Mouse (Mus musculus) ovary, postnatal 14 days (tissue): ENCODE results near the gene Pgf.

Experiments used
- DNase-seq: peaks from one replicate; pipeline ENCODE4 v3.0.0; 2022; ENCODE audit warnings: low spot score

The Pgf gene

DNA sequence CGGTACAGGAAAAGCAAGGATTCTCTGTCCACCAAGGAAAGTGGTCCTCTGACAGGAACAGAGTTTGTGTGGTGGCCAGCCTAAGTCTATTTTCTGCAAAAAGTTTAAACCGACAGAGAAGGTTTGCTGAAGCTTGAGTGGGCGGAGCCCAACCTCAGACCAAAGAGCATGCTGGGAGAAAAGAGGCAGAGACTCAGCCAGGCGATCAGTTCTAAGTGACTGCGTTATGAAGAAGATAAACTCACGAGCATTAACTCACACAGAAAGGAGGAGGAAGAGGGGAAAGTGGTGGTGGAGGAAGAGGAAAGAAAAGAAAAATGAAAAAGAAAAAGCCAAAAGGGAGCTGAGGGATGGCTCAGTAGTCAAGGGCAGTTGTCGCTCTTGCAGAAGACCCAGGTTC, 12.7 kb upstream of the Pgf start:
- DNase-seq: no peak

DNA sequence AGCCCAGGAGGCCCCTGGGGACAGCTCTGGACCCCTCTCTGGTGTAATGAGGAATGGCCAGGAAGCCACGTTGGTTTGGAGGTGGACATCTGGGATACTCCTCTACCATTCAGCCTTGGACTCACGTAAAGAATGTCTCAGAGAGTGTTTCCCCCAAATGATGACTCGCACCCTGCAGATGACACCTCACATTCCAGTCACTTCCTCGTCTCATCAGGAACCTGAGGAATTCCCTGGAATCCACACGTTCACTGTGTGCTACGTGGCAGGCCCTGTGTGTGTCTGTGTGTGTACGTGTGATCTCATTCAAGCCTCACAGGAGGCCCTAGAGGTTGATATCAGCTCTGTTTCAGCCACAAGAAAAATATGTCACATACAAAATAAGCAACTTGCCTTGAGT, 8.8 kb upstream of the Pgf start:
- no peak for DNase-seq

DNA sequence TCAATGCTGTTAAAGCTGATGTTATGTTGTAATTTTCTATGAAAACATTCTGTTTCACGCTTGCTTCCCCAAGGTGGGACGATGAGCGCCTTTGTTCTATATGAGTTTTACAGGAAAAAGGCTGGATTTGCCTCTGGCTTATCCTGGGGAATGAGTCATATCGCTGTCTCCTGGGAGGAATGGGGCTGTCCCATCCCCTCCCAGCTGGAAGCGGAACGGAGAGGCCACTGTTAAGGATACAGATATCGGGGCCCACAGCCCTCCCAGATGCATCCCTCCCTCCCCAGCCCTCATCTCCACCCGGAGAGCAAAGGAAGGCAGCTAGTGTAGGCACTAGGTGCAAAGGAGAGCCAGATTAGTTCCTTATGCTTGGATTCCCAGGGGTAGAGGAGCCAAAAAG, 8.2 kb upstream of the Pgf start:
- DNase-seq: no peak

DNA sequence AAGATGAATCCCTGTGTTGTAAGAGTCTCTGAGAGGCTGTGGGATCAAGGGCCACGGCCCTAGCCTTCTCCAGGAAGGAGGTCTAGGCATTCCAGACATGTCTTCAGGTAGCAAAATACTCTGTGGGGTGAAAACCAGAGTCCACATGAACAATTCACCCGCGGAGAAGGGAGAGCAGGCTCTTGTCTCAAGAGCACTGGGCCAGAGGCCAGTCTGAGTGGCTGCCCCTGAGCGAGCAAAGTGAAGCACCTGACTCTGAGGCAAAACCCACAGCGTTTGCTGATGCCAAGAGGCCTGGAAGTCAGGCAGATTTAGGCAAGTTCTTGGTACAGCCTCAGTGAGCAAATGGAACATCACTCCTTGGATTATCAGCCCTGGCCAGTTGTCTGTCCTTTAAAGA, 6.5 kb upstream of the Pgf start:
- DNase-seq: no peak

GRCm38 (mm10) chr12:85182898-85183297, 5.3 kb upstream of the Pgf start:
- no peak for DNase-seq

DNA sequence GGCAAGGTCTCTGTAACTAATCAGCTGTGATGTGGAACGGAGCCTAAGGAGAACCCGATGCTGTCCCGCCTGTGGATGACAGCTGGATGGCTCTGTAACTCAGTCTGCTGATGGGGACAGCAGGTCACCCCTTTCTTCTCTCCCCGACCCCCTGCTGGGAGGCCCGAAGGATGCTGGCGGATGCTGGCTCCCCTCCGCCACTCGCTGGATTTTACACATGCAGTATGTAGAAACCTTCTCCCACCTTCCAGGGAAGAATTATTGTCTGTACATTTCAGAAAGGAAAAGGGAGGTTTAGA, 4.7 kb upstream of the Pgf start:
- no peak for DNase-seq

DNA sequence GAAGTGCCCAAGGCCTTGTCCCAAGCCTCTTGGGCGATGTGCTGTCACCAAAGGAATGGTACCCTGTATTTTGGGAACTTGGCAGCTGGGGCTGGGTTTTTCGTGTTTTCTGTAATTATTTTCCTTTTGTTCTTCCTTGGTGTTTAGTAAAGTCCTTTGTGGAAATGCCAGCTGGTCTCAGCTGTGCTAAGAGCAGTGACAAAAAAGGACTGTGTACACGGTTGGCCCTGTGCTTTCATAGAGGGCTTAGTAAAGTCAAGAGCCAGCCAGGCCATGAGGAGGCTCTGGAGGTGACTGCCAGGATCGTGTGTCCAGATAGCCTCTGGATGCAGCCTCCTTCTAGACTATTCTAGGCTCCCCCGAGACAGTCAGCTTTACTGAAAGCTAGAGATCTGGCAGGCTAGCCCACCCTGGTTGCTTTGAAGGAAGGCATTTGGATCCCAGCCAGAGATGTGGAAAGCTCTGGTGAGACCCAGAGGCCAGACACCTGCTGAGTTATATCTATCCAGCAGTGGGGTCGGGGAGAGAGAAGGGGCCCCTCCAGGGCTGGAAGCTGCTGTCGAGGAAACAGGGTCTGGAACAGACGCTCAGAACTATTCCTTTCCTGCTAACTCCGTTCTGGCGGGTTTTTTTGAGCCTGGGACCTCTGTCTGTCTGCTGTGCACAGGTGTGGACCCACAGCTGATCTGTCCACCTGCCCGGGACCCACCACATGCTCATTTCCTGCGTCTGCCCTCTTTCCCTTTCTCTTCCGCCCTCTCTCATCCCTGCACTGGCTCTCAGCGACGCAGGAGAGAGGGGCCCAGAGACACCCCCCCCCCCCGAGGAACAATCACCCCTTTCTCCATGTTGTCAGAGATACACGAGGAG, 4.1 kb upstream of the Pgf start:
- DNase-seq: no peak

- DNase-seq: no peak
These were observed 704 bp upstream of the Pgf start for GRCm38 (mm10) chr12:85178294-85178693.

- no peak for DNase-seq
These were observed 605 bp downstream of the Pgf start for GRCm38 (mm10) chr12:85176846-85177523.

- DNase-seq: no peak
These were observed 1.4 kb downstream of the Pgf start for GRCm38 (mm10) chr12:85175926-85176845.

DNA sequence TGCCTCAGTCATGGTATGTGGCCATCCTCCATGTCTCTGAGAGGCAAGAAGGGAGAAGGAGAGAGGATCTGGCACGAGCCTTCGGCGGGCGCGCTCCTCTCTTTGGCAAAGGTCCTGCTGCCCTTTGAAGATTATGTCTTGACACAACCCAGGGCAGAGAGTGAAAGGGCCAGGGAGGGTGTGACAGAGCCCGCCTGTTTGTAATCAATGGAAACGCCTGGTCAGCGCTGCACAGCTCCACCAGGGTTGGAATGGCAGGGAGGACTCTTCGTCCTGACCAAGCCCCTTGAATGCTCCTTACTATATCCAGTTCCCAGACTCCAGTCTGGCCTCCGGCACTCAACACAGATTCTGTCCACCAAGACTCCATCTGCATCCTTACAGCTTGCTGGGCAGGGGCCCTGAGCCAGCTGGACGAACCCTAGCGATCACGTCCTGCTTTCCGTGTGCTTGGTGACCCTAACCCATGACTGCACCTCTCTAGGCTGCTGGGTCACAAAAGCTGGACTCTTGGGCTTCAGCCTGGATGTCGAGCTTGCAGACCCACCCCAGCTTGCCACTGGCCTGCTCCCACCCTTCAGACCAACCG, 2.4 kb downstream of the Pgf start:
- no peak for DNase-seq

- DNase-seq: no peak
These were observed 3.6 kb downstream of the Pgf start for GRCm38 (mm10) chr12:85174016-85174415.

DNA sequence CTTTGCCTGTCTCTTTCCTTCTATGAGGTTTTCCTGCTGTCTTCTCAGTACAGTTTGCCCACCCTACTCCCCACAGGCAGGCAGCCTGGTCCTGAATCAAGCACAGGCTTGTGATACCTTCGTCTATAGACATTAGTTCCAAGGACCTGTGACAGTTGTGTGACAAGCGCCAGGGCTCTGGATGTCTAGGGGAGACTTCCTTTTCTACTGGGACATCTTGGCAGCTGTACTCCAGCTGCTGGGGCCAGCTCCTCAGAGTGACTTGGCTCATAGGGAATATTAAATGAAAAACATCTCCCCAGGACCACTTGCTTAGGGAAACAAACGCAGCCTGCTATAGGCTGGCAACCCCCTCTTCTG, 6.7 kb downstream of the Pgf start:
- DNase-seq: no peak

GRCm38 (mm10) chr12:85170284-85170947, 7.2 kb downstream of the Pgf start:
- DNase-seq: no peak

DNA sequence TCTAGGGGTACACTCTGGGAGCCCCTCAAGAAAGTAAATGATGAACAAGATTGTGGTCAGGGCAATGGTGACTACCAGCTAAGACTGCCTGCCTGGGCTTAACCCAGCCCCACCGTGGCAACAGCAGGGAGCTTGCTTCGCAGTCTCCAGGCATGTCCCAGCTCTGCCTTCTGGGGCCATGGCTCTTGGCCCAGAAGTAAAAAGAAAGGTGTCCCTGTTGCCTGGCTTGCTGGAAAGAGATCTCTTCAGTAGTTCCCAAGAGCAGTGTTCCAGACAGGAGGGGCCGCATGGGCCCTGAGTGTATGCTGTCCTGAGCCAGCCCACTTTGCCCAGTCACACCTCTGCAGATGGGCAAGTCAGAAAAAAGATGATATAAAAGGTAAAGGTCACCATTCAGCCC, 7.7 kb downstream of the Pgf start:
- no peak for DNase-seq

GRCm38 (mm10) chr12:85169117-85169858, 8.3 kb downstream of the Pgf start:
- peak; percentile 82 for DNase-seq

GRCm38 (mm10) chr12:85166631-85167030, 11.0 kb downstream of the Pgf start:
- no peak for DNase-seq

GRCm38 (mm10) chr12:85164996-85165395, 12.6 kb downstream of the Pgf start:
- DNase-seq: no peak

DNA sequence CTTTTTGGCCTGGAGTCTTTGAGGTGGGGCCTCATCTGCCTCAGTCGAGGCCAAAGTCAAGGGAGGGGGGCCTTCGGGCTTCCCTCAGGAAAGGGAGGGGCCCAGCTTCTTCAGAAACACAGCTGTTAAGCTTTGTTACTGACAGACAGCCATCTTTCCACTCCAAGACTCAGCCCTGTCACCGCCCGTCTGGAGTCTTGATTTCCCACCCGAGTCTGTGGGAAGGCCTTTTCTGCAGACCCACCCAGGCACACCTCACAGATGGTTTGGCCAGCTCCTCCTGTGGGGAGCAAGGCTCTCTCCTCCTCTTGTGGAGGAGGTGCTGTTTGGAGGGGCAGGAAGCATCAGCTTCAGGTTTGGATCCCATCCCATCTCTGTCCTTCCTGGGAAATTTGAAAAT, 18.0 kb downstream of the Pgf start:
- DNase-seq: no peak

DNA sequence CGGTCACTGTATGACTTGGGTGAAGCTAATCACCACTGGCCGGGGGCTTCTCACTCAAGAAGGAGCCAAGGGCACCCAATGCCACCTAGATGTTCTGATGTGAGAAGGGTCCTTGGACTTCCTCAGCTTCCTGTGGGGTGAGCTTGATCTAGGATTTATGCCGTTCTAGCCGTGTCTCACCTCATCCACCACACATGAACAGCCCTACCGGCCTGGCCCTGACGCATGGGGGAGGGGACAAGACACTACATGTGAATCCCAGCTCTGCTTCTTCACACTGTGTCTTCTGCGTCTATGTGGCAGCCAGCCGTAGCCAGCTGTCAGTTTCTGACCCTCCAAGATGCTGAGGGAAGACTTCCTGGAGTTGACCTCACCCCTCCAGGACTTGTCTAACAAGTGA, 18.8 kb downstream of the Pgf start:
- no peak for DNase-seq

- DNase-seq: no peak
These were observed 19.7 kb downstream of the Pgf start for GRCm38 (mm10) chr12:85157797-85158460.
